Mouse (Mus musculus): ENCODE measurements around the gene Pank4. TPM values are rescaled to one million over a fixed set of nuclear protein-coding genes. Genes with fewer than 3 reads are reported as not detected.

The Pank4 gene
- polyA plus RNA-seq, 1 experiment from 2014 or later = 48.3 TPM

- H3K9ac ChIP-seq = peak within 1 kb of the TSS; percentile 66
- no peak for ATAC-seq (ENCODE audit: insufficient number of reproducible peaks, insufficient read depth, low FRiP score, low TSS enrichment, low read depth)
- H3K27ac ChIP-seq = no peak within 1 kb of the TSS
- WGBS = under 1% methylated on average over 65 of the region's 65 CpGs
- no peaks in the 10 kb centered on the region for H3K36me3 ChIP-seq
- peaks cover 61% of the 10 kb centered on the region for H3K4me1 ChIP-seq
- H3K4me2 ChIP-seq = peak within 1 kb of the TSS; percentile 83
- no peaks in the 10 kb centered on the region for H3K9me3 ChIP-seq
- H3K4me3 ChIP-seq = peak within 1 kb of the TSS; percentile 49
- H3K27me3 ChIP-seq = peaks cover 74% of the 10 kb centered on the region
Measured at GRCm38 (mm10) chr4:154960690-154961225, 3.2 kb upstream of the Pank4 start, which contains the start of gene Hes5. TSS of gene Hes5 (plus strand) at chr4:154960923.

DNA sequence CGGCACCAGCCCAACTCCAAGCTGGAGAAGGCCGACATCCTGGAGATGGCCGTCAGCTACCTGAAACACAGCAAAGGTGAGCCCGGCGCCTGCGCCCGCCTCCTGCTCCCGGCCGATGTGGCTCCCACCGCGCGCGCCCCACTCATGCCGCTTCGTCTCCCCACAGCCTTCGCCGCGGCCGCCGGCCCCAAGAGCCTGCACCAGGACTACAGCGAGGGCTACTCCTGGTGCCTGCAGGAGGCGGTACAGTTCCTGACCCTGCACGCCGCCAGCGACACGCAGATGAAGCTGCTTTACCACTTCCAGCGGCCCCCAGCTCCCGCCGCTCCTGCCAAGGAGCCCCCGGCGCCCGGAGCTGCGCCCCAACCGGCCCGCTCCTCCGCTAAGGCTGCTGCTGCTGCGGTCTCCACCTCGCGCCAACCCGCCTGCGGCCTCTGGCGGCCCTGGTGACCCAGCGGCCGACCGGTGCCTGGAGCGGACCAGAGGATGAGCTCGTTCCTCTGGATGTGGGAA is 2.6 kb upstream of the Pank4 start:
- H3K4me1 ChIP-seq = peaks cover 64% of the 10 kb centered on the region
- peaks cover 69% of the 10 kb centered on the region for H3K27me3 ChIP-seq
- peak overlapping the region; percentile 83 for H3K4me2 ChIP-seq
- ATAC-seq (ENCODE audit: insufficient number of reproducible peaks, insufficient read depth, low FRiP score, low TSS enrichment, low read depth) = no peak
- peak overlapping the region; percentile 66 for H3K9ac ChIP-seq
- no peak overlapping the region for H3K27ac ChIP-seq
- H3K4me3 ChIP-seq = peak overlapping the region; percentile 49
- 1% methylated on average over 30 of the region's 47 CpGs for WGBS
- H3K36me3 ChIP-seq = peaks cover 5% of the 10 kb centered on the region; the same call in 1 of the 2 replicates
- H3K9me3 ChIP-seq = no peaks in the 10 kb centered on the region

DNA sequence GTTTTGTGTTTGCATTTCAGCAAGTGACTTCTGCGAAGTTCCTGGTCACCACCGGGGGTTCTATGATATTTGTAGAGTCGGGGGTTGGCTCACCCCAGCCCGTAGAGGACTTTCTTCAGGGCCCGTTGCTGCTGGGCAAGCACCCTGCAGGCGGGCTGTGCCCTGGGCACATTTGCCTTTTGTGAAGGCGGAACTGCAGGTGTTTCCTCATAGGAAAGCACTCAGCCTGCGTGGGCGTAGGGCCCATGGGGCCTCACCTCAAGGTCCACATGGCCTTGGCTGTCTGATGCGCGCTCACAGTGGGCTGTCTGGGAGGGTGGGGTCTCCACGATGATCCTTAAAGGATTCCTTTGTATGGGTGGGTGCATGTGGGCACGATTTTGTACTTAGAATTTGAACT is 2.0 kb upstream of the Pank4 start:
- Histone ChIP-seq H3K9me3 (no peaks in the 10 kb centered on the region), H3K4me1 (peaks cover 64% of the 10 kb centered on the region), H3K27me3 (peaks cover 65% of the 10 kb centered on the region), H3K9ac (no peak overlapping the region), H3K4me3 (peak overlapping the region; percentile 49), H3K36me3 (peaks cover 7% of the 10 kb centered on the region; the same call in 1 of the 2 replicates), H3K27ac (no peak overlapping the region), H3K4me2 (peak overlapping the region; percentile 83)
- WGBS = 15% methylated on average over 13 of the region's 13 CpGs
- ATAC-seq (ENCODE audit: insufficient number of reproducible peaks, insufficient read depth, low FRiP score, low TSS enrichment, low read depth) = no peak

DNA sequence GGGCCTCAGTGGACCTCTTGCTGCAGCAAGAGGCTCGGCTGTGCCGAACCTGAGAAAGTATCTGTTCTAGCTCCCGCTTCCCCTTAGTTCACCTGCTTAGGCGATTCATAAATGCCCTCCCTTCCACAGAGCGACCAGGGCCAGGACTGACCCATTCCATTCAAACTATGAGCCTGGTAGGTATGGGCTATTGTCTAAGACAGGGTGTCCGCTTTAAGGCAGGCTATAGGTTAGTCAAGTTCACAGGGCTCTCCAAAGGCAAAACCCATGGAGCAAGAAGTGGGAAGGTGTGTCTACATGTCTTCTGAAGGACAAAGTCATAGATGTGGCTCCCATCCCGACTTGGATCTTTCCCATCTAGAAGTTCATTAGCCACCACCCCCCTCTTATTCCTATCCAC is 1.2 kb upstream of the Pank4 start:
- peaks cover 57% of the 10 kb centered on the region for H3K27me3 ChIP-seq
- no peak overlapping the region for H3K27ac ChIP-seq
- H3K9ac ChIP-seq = no peak overlapping the region
- ATAC-seq (ENCODE audit: insufficient number of reproducible peaks, insufficient read depth, low FRiP score, low TSS enrichment, low read depth) = no peak
- peaks cover 10% of the 10 kb centered on the region; the same call in 1 of the 2 replicates for H3K36me3 ChIP-seq
- H3K9me3 ChIP-seq = no peaks in the 10 kb centered on the region
- WGBS = 79% methylated on average over 7 of the region's 7 CpGs
- H3K4me2 ChIP-seq = peak overlapping the region; percentile 83
- peaks cover 61% of the 10 kb centered on the region for H3K4me1 ChIP-seq
- H3K4me3 ChIP-seq = 0 out of 2 replicates have a peak overlapping the region, but pooled peaks have one; percentile 85

- Histone ChIP-seq H3K9me3 (no peaks in the 10 kb centered on the region), H3K4me1 (peaks cover 54% of the 10 kb centered on the region), H3K27ac (no peak overlapping the region), H3K9ac (peak overlapping the region; percentile 93), H3K4me2 (peak overlapping the region; percentile 67), H3K27me3 (peaks cover 51% of the 10 kb centered on the region), H3K4me3 (peak overlapping the region; percentile 85), H3K36me3 (peaks cover 14% of the 10 kb centered on the region; the same call in 1 of the 2 replicates)
- WGBS = 24% methylated on average over 11 of the region's 11 CpGs
- ATAC-seq (ENCODE audit: insufficient number of reproducible peaks, insufficient read depth, low FRiP score, low TSS enrichment, low read depth) = no peak
Measured at GRCm38 (mm10) chr4:154963190-154963836, 610 bp upstream of the Pank4 start.

DNA sequence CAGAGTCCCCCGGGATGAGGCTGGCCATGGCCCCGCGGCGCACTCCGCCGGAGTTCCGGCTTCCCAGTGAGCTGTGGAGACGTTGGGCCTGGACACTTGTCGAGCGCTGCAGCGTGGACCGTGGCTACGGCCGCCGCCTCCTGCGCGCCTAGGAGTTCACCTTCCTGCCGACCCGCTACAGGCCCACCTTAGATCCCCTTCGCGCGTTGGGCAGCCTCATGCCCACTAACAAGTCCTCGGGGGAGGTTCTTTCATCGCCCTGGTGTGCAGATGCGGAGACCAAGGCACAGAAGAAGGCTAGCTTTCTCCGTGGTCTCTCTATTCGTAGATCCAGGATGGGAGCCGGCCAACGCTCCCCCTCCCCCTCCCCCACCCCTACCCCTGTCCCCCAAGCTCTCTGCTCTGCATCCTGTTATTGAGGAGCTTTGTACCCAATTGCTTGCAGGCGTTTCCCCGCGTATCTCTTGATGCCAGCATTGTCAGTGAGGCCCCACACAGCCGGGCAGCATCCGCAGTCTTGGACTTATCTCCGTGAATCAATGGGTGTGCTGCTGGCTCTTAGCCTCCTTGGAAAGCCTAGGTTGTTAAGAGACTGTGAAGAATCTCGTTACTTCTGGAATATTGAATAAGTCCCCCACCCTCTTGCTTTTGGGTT is 785 bp downstream of the Pank4 start:
- H3K9me3 ChIP-seq = no peaks in the 10 kb centered on the region
- peak overlapping the region; percentile 93 for H3K9ac ChIP-seq
- no peak for ATAC-seq (ENCODE audit: insufficient number of reproducible peaks, insufficient read depth, low FRiP score, low TSS enrichment, low read depth)
- peaks cover 48% of the 10 kb centered on the region for H3K4me1 ChIP-seq
- under 1% methylated on average over 36 of the region's 36 CpGs for WGBS
- H3K4me2 ChIP-seq = peak overlapping the region; percentile 67
- H3K27me3 ChIP-seq = peaks cover 37% of the 10 kb centered on the region
- H3K4me3 ChIP-seq = peak overlapping the region; percentile 85
- peaks cover 23% of the 10 kb centered on the region for H3K36me3 ChIP-seq
- peak overlapping the region; percentile 88 for H3K27ac ChIP-seq

DNA sequence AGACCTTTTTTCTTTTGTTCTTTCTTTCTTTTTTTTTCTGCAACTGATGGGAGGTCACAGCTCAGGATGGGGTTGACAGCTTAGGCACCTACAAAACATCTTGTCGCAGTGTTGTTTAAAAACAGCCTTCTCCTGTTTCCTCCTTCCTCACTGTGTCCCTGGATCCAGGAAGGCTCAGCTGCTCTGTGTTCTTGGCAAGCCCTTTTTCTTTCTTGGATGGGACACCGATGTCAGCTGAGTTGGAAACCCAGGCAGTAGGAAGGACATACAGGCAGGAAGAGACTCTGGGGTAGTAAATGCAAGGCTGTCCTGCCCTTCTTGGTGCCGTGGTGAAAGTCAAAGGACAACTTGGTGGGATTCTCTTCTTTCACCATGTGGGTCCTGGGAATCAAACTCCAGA is 1.9 kb downstream of the Pank4 start:
- H3K27ac ChIP-seq = no peak overlapping the region
- H3K4me1 ChIP-seq = peaks cover 37% of the 10 kb centered on the region
- peak overlapping the region; percentile 93 for H3K9ac ChIP-seq
- peak overlapping the region; percentile 67; the same call in 1 of the 2 replicates for H3K4me2 ChIP-seq
- H3K36me3 ChIP-seq = peaks cover 34% of the 10 kb centered on the region
- no peak overlapping the region for H3K4me3 ChIP-seq
- no peaks in the 10 kb centered on the region for H3K9me3 ChIP-seq
- H3K27me3 ChIP-seq = peaks cover 25% of the 10 kb centered on the region
- ATAC-seq (ENCODE audit: insufficient number of reproducible peaks, insufficient read depth, low FRiP score, low TSS enrichment, low read depth) = no peak
- WGBS = 80% methylated on average over 3 of the region's 3 CpGs

GRCm38 (mm10) chr4:154967173-154967572 is 3.2 kb downstream of the Pank4 start:
- H3K9ac ChIP-seq = no peak overlapping the region
- H3K4me3 ChIP-seq = no peak overlapping the region
- H3K27ac ChIP-seq = no peak overlapping the region
- H3K36me3 ChIP-seq = peaks cover 47% of the 10 kb centered on the region
- H3K9me3 ChIP-seq = no peaks in the 10 kb centered on the region
- H3K27me3 ChIP-seq = peaks cover 12% of the 10 kb centered on the region
- 65% methylated on average over 5 of the region's 5 CpGs for WGBS
- no peak overlapping the region for H3K4me2 ChIP-seq
- H3K4me1 ChIP-seq = peaks cover 26% of the 10 kb centered on the region
- ATAC-seq (ENCODE audit: insufficient number of reproducible peaks, insufficient read depth, low FRiP score, low TSS enrichment, low read depth) = no peak

- WGBS = 95% methylated on average over 12 of the region's 12 CpGs
Measured at GRCm38 (mm10) chr4:154972546-154972945, 8.6 kb downstream of the Pank4 start.

GRCm38 (mm10) chr4:154974163-154974611 is 10.3 kb downstream of the Pank4 start:
- ATAC-seq (ENCODE audit: insufficient number of reproducible peaks, insufficient read depth, low FRiP score, low TSS enrichment, low read depth) = no peak
- no peak overlapping the region for H3K9ac ChIP-seq
- 87% methylated on average over 11 of the region's 11 CpGs for WGBS
- no peaks in the 10 kb centered on the region for H3K9me3 ChIP-seq
- no peak overlapping the region for H3K27ac ChIP-seq
- no peak overlapping the region for H3K4me3 ChIP-seq
- H3K4me2 ChIP-seq = no peak overlapping the region
- H3K27me3 ChIP-seq = no peaks in the 10 kb centered on the region
- H3K36me3 ChIP-seq = peaks cover 100% of the 10 kb centered on the region
- no peaks in the 10 kb centered on the region for H3K4me1 ChIP-seq

More at GRCm38 (mm10) chr4:154972546-154972945, 8.6 kb downstream of the Pank4 start:
- Histone ChIP-seq H3K36me3 (peaks cover 92% of the 10 kb centered on the region), H3K9me3 (no peaks in the 10 kb centered on the region), H3K27me3 (no peaks in the 10 kb centered on the region), H3K27ac (no peak overlapping the region), H3K4me1 (no peaks in the 10 kb centered on the region), H3K9ac (no peak overlapping the region), H3K4me3 (no peak overlapping the region), H3K4me2 (no peak overlapping the region)
- ATAC-seq (ENCODE audit: insufficient number of reproducible peaks, insufficient read depth, low FRiP score, low TSS enrichment, low read depth) = no peak

- ATAC-seq (ENCODE audit: insufficient number of reproducible peaks, insufficient read depth, low FRiP score, low TSS enrichment, low read depth) = no peak
- Histone ChIP-seq H3K9me3 (no peaks in the 10 kb centered on the region), H3K4me3 (no peak overlapping the region), H3K36me3 (peaks cover 70% of the 10 kb centered on the region), H3K9ac (no peak overlapping the region), H3K27ac (no peak overlapping the region), H3K4me2 (no peak overlapping the region), H3K4me1 (peaks cover 6% of the 10 kb centered on the region), H3K27me3 (peaks cover 15% of the 10 kb centered on the region)
- 87% methylated on average over 4 of the region's 4 CpGs for WGBS
Measured at GRCm38 (mm10) chr4:154980110-154980509, 16.2 kb downstream of the Pank4 start.
